Mouse (Mus musculus) brain, embryonic 14.5 days (tissue): ENCODE measurements around the gene Itgb6.

ENCODE experiments used
- CTCF ChIP-seq: fragments of 200-500 bp; IDR thresholded peaks from 2 replicates; pipeline ENCODE4 v1.5.1; 2012; ENCODE audit warnings: inconsistent platforms, mild to moderate bottlenecking, moderate library complexity, borderline replicate concordance; ENCODE audit not compliant: insufficient read depth, insufficient read length; ENCODE audit errors: extremely low read depth
- POLR2A ChIP-seq: fragments of 200-500 bp; IDR thresholded peaks from 2 replicates; pipeline ENCODE4 v1.6.1; 2012; ENCODE audit warnings: mild to moderate bottlenecking, inconsistent platforms, borderline replicate concordance; ENCODE audit not compliant: poor library complexity, insufficient read depth, insufficient read length, severe bottlenecking; ENCODE audit errors: extremely low read depth

- TF ChIP-seq CTCF (no peak), POLR2A (no peak)
Observed at GRCm38 (mm10) chr2:60714971-60715502, 7.4 kb downstream of the Itgb6 start.
